Mouse (Mus musculus): ENCODE measurements around the gene C77080. TPM values are rescaled to one million over a fixed set of nuclear protein-coding genes. Genes with fewer than 3 reads are reported as not detected.
A peak's percentile ranks its signal among the peaks of the same experiment; 100 is the strongest.

The C77080 gene
- polyA plus RNA-seq (2012; rRNA removed) (1.2 and 1.5 TPM in 2 replicates), polyA plus RNA-seq (2014; fragmentation: Nextera tagmentation; extraction: Ambion mirVana) (0.74 and 0.91 TPM in 2 replicates)

DNA sequence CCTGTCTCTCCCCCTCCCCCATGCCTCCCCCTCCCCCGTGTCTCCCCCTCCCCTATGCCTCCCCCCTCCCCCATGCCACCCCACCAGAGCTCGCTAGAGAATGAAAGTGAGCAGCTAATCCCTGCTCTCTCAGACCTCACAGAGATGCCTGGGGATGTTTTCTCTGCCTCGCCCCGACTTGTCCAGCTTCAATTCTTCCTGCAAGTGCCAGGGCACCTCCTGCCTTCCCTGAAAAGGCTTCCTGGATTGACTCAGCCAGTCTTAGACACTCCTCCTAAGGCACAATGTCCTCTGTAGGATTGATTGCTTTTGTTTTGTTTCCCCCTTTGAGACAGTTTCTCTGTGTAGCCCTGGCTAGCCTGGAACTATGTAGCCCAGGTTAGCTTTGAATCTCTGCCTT lies at the start of gene C77080:
TSS of gene C77080 (minus strand) at position 209 of the 400 bp plus-strand sequence.
- Histone ChIP-seq H3K4me3 (ENCODE audit: insufficient read depth in 1 of 2, low read depth in 2 of 2, low read length in 2 of 2) (no peak within 1 kb of the TSS), H3K4me2 (ENCODE audit: low read depth) (no peak within 1 kb of the TSS), H3K27me3 (ENCODE audit: control insufficient read depth, insufficient read depth, low read length) (no peaks in the 10 kb centered on the region), H3K27ac (no peak within 1 kb of the TSS), H3K4me1 (replicated peaks; ENCODE audit: control insufficient read depth in 2 of 2, insufficient read depth in 2 of 2, low read length in 1 of 2) (peaks cover 20 to 26% of the 10 kb centered on the region in 2 experiments), H3K36me3 (replicated peaks; ENCODE audit: control insufficient read depth, insufficient read depth, low read depth) (no peaks in the 10 kb centered on the region), H3K9ac (replicated peaks) (no peak within 1 kb of the TSS), H3K9me3 (ENCODE audit: control insufficient read depth, low read length) (no peaks in the 10 kb centered on the region)
- no peak for DNase-seq (ENCODE audit: low read depth in 3 of 3, low spot score in 3 of 3)
- ATAC-seq (ENCODE audit: insufficient read depth) = no peak
- WGBS (ENCODE audit: insufficient replicate concordance) = 35% methylated on average over 3 of the region's 4 CpGs
- no peak for TF ChIP-seq CTCF (IDR thresholded peaks at IDR 0.05; ENCODE audit: low read depth)
- no peak for TF ChIP-seq EP300 (IDR thresholded peaks at IDR 0.05; ENCODE audit: low read depth)

DNA sequence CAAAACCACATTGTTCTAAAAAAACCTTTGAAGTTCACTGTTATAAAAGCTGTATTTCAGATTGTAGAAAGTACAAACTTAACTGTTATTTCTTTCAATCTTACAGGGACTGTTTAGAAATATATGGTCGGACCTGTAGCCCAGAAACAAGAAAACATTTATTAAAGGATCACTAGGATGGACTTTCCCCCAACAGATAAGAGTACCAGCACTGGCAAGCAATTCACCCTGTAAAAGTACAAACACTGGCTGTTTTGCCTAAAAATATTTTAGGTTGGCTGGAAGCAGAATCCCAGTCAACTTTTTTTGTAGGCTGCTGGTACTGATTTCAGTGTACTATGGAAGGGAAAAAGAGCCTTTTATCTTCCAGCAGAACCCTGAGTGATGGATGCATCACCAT lies 46.7 kb upstream of the C77080 start:
- Histone ChIP-seq H3K36me3 (replicated peaks; ENCODE audit: control insufficient read depth, insufficient read depth, low read depth) (peaks cover 54% of the 10 kb centered on the region), H3K9me3 (ENCODE audit: control insufficient read depth, low read length) (no peaks in the 10 kb centered on the region), H3K4me2 (ENCODE audit: low read depth) (no peak overlapping the region), H3K27me3 (ENCODE audit: control insufficient read depth, insufficient read depth, low read length) (no peaks in the 10 kb centered on the region), H3K27ac (no peak overlapping the region), H3K9ac (replicated peaks) (no peak overlapping the region), H3K4me1 (replicated peaks; ENCODE audit: control insufficient read depth in 2 of 2, insufficient read depth in 2 of 2, low read length in 1 of 2) (peaks cover 0 to 11% of the 10 kb centered on the region in 2 experiments), H3K4me3 (ENCODE audit: insufficient read depth in 1 of 2, low read depth in 2 of 2, low read length in 2 of 2) (no peak overlapping the region)
- DNase-seq (ENCODE audit: low read depth in 3 of 3, low spot score in 3 of 3) = no peak
- 85% methylated on average over 1 of the region's 1 CpGs for WGBS (ENCODE audit: insufficient replicate concordance)
- no peak for ATAC-seq (ENCODE audit: insufficient read depth)
- TF ChIP-seq CTCF (IDR thresholded peaks at IDR 0.05; ENCODE audit: low read depth) (no peak), EP300 (IDR thresholded peaks at IDR 0.05; ENCODE audit: low read depth) (no peak)

DNA sequence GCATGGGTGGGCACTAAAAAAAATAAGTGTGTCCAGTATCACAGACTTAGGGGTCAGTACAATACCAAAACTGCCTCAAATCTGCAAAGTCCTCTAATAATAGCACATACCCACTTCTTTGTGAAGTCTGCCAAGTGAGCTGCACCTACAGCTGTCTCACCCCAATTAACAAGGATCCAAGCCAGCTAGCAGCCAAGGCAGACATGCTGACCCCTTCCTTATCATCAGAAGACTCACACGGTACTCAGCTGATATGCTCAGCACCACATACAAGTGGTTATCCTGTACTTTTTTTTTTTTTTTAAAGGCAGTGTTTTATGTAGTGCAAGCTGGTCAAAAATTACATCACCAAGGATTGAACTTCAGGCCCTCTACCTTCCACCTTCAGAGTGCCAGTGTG lies 43.1 kb upstream of the C77080 start:
- Histone ChIP-seq H3K9me3 (ENCODE audit: control insufficient read depth, low read length) (no peaks in the 10 kb centered on the region), H3K4me2 (ENCODE audit: low read depth) (no peak overlapping the region), H3K27ac (no peak overlapping the region), H3K36me3 (replicated peaks; ENCODE audit: control insufficient read depth, insufficient read depth, low read depth) (peaks cover 30% of the 10 kb centered on the region), H3K9ac (replicated peaks) (no peak overlapping the region), H3K4me1 (replicated peaks; ENCODE audit: control insufficient read depth in 2 of 2, insufficient read depth in 2 of 2, low read length in 1 of 2) (peaks cover 0 to 11% of the 10 kb centered on the region in 2 experiments), H3K4me3 (ENCODE audit: insufficient read depth in 1 of 2, low read depth in 2 of 2, low read length in 2 of 2) (no peak overlapping the region), H3K27me3 (ENCODE audit: control insufficient read depth, insufficient read depth, low read length) (no peaks in the 10 kb centered on the region)
- 3% methylated on average over 1 of the region's 1 CpGs for WGBS (ENCODE audit: insufficient replicate concordance)
- TF ChIP-seq EP300 (IDR thresholded peaks at IDR 0.05; ENCODE audit: low read depth) (peak; percentile 51; the same call in 1 of the 2 replicates), CTCF (IDR thresholded peaks at IDR 0.05; ENCODE audit: low read depth) (no peak)
- ATAC-seq (ENCODE audit: insufficient read depth) (peak; percentile 68), DNase-seq (ENCODE audit: low read depth in 3 of 3, low spot score in 3 of 3) (no peak)

DNA sequence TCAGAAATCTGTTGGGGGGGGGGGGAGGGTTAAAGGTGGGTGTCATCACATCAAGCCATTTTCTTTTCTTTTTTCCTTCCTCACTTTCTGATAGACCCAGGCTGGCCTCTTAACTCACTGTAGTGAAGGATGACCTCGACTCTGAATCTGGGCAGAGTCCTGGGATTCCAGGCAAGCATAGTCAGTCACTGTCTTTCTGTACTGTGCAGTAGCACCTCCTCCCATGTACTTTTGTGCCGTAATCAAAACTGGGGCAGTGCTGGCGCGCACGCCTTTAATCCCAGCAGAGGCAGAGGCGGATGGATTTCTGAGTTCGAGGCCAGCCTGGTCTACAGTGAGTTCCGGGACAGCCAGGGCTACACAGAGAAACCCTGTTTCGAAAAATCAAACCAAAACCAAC lies 42.6 kb upstream of the C77080 start:
- Histone ChIP-seq H3K36me3 (replicated peaks; ENCODE audit: control insufficient read depth, insufficient read depth, low read depth) (peaks cover 26% of the 10 kb centered on the region), H3K27ac (no peak overlapping the region), H3K4me1 (replicated peaks; ENCODE audit: control insufficient read depth in 2 of 2, insufficient read depth in 2 of 2, low read length in 1 of 2) (peaks cover 0 to 11% of the 10 kb centered on the region in 2 experiments), H3K4me3 (ENCODE audit: insufficient read depth in 1 of 2, low read depth in 2 of 2, low read length in 2 of 2) (no peak overlapping the region), H3K27me3 (ENCODE audit: control insufficient read depth, insufficient read depth, low read length) (no peaks in the 10 kb centered on the region), H3K9me3 (ENCODE audit: control insufficient read depth, low read length) (no peaks in the 10 kb centered on the region), H3K4me2 (ENCODE audit: low read depth) (no peak overlapping the region), H3K9ac (replicated peaks) (no peak overlapping the region)
- DNase-seq (ENCODE audit: low read depth in 3 of 3, low spot score in 3 of 3) = no peak
- 80% methylated on average over 9 of the region's 9 CpGs for WGBS (ENCODE audit: insufficient replicate concordance)
- TF ChIP-seq CTCF (IDR thresholded peaks at IDR 0.05; ENCODE audit: low read depth) = no peak
- TF ChIP-seq EP300 (IDR thresholded peaks at IDR 0.05; ENCODE audit: low read depth) = no peak
- peak; percentile 28; the same call in 1 of the 2 replicates for ATAC-seq (ENCODE audit: insufficient read depth)

DNA sequence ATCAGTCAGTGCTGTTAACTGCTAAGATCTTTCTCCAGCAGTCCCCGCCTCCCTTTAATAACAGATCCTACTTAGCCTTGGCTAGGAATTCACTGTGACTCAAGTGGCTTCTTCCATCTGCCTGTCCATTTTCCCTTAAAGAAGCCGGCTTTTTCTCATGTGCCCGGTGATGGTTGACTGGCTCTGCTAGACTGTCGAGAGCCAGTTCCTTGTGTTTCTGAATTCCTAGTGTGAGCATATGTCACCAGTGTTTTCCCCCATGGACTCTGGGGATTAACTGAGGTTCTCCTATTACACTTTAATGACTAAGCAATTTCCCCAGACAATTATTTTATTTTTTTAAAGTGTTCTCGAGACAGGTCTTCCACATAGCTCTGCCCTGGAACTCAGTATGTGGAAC lies 42.2 kb upstream of the C77080 start:
- Histone ChIP-seq H3K4me3 (ENCODE audit: insufficient read depth in 1 of 2, low read depth in 2 of 2, low read length in 2 of 2) (no peak overlapping the region), H3K4me1 (replicated peaks; ENCODE audit: control insufficient read depth in 2 of 2, insufficient read depth in 2 of 2, low read length in 1 of 2) (peaks cover 0 to 9% of the 10 kb centered on the region in 2 experiments), H3K27me3 (ENCODE audit: control insufficient read depth, insufficient read depth, low read length) (no peaks in the 10 kb centered on the region), H3K4me2 (ENCODE audit: low read depth) (no peak overlapping the region), H3K36me3 (replicated peaks; ENCODE audit: control insufficient read depth, insufficient read depth, low read depth) (peaks cover 22% of the 10 kb centered on the region), H3K9ac (replicated peaks) (no peak overlapping the region), H3K27ac (no peak overlapping the region), H3K9me3 (ENCODE audit: control insufficient read depth, low read length) (no peaks in the 10 kb centered on the region)
- TF ChIP-seq EP300 (IDR thresholded peaks at IDR 0.05; ENCODE audit: low read depth) (no peak), CTCF (IDR thresholded peaks at IDR 0.05; ENCODE audit: low read depth) (no peak)
- DNase-seq (ENCODE audit: low read depth in 3 of 3, low spot score in 3 of 3) (no peak), ATAC-seq (ENCODE audit: insufficient read depth) (no peak)
- WGBS (ENCODE audit: insufficient replicate concordance) = 83% methylated on average over 5 of the region's 5 CpGs

All from liver, embryonic 14.5 days (tissue).